Mouse (Mus musculus) frontal cortex, adult (tissue): ENCODE measurements at regions not wholly inside any gene's neighbourhood (a gene's known extent, or its start where the extent isn't known, plus 50 kb on each side); places are given as distances from the start of the nearest gene placed in this dataset.

Experiments
- ATAC-seq: cut with Nextera tagmentation; 2 replicates; pipeline ENCODE4 v1.9.2; 2017; ENCODE audit warnings: mild to moderate bottlenecking, moderate library complexity, mixed read lengths; ENCODE audit not compliant: low TSS enrichment

GRCm38 (mm10) chr17:88116321-88116720, 51.2 kb upstream of the Fbxo11 start:
- no peak for ATAC-seq

DNA sequence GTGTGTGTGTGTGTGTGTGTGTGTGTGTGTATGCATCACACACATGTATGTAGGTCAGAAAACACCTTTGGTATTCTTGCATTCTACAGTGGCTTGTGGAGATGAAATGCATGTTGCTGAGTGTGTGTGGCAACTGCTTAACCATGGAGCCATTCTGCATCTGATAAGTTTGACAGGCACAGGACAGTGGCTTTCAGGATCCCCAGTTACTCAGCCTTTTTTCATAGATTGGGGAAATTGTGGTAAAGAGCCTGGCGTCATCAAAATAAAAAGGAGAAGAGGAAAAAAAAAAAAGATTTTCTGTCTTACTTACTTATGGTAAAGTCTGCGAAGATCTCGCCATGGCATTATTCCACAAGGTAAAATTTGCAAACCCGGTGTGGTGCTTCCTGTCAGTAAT, 53.6 kb upstream of the Fbxo11 start:
- no peak for ATAC-seq

GRCm38 (mm10) chr17:88123711-88124110, 58.6 kb upstream of the Fbxo11 start:
- no peak for ATAC-seq

- no peak for ATAC-seq
Observed at GRCm38 (mm10) chr17:88127126-88127525, 62.0 kb upstream of the Fbxo11 start.

DNA sequence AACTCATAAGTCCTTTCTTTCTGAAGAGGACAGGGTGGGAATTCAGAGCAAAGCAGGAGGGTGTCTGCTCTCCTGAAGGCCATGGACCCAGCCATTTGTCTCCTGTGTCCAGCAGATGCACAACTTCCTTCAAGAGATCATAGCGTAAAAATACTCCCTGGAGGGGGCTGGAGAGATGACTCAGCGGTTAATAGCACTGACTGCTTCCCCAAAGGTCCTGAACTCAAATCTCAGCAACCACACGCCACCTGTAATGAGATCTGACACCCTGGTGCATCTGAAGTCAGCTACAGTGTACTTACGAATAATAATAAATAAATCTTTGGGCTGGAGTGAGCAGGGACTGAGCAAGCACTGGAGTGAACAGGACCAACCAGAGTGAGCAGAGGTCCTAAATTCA, 66.2 kb upstream of the Fbxo11 start:
- ATAC-seq = no peak

- no peak for ATAC-seq
Observed at GRCm38 (mm10) chr17:88131980-88132379, 66.9 kb upstream of the Fbxo11 start.

DNA sequence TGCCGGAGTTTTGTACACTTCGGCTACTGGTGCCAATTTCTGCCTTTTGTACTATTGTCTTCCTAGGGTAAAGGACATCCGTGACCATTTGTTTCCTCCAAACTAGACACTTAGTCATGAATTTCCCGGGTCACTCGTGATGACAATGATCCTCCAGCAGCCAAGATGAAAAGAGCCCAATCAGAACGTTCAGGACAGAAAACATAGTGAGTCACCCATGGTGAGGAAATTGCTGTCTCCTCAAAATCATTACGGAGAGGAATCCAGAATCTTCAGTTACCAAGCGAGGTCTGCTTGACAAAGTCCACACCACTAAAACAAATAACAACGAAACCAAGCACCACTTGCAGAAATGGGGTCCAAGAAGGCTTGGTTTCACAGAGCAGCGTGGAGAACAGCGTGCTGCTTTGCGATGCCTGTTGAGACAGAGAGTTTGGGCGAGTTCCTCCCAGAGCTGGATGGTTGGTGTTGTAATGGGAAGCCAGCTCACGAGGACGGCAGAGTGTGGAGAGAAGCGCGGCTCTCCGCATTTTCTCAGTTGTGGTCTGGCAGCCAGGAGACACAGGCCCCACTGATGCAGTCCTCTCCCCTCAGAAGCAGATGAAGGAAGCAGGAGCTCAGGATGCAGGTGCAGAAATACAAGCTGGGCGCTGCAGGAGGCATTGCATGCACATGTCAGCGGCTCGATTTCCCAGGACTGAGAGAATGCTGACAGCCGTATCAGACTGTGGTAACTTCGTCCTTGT, 67.7 kb upstream of the Fbxo11 start:
- peak; percentile 41; the same call in 1 of the 2 replicates for ATAC-seq

GRCm38 (mm10) chr17:88134546-88134945, 69.5 kb upstream of the Fbxo11 start:
- no peak for ATAC-seq

DNA sequence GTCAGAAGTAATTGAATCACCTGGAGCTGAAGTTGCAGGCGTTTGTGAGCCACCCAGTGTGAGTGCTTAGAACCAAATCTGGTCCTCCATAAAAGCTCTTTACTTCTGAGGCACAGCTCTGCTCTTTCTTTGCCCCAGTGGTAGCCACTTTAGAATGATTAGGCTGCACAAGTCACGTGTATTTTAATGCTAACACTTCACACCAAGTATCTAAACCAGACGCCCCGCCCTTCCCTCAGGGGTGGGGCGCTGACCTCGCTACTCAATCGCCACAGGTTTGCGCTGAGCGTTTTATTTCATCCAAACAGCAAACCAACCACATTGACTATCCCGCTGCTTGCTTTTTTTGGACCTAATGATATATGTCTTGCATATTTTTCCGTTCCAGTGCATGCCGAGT, 76.4 kb upstream of the Fbxo11 start:
- ATAC-seq = no peak

DNA sequence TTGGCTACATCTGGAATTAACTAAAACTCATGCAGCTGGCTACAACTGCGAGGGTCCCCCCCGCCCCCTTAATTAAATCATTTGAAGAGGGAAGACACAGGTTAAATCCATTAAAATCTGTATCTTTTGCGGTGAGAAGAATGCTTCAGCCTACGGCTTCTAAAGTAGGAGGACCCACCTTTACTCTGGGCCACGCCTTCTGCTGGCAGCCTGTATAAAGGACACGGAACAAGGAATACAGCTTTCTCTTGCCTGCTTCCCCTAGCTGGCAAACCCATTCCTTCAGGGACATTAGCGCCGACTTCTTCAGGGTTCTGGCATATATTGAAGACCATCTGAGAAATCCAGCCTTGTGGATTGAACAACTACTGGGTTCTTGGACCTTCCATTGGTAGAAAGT, 76.9 kb upstream of the Fbxo11 start:
- no peak for ATAC-seq

DNA sequence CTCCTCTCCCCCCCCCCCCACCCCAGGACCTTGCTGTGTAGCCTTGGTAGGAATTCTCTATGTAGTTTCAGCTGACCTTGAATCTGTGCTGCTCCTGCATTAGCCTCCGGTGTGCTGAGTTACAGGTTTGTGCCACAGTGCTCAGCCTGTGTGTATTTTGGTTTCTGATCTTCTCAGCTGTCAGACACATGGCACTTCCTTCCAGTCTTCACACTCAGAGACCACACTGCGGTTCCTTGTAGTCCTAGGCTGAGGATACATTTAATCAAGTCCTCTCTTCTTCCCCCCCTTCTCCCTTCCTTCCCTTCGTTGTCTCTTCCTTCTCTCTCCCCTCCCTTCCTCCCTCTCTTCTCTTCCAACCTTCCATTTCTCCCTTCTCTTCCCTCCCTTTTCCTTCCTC, 77.7 kb upstream of the Fbxo11 start:
- no peak for ATAC-seq

- ATAC-seq = no peak
Observed at GRCm38 (mm10) chr17:88143378-88143943, 78.4 kb upstream of the Fbxo11 start.

DNA sequence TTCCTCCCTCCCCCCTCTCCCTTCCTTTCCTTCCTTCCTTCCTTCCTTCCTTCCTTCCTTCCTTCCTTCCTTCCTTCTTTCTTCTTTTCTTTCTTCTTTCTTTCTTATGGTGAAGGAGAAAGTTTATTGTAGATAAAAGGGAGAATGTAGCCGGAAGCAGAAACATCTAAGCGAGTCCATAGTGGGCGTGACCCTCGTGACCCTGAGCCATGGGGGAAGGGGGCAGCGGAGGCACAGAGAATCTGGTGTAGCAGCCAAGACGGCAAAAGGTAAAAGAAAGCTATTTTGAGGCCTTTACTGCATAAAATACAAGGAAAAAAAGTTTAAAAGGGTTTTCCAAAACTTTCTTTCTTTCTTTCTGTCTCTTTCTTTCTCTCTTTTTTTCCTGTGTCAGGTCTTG, 93.5 kb upstream of the Fbxo11 start:
- no peak for ATAC-seq

DNA sequence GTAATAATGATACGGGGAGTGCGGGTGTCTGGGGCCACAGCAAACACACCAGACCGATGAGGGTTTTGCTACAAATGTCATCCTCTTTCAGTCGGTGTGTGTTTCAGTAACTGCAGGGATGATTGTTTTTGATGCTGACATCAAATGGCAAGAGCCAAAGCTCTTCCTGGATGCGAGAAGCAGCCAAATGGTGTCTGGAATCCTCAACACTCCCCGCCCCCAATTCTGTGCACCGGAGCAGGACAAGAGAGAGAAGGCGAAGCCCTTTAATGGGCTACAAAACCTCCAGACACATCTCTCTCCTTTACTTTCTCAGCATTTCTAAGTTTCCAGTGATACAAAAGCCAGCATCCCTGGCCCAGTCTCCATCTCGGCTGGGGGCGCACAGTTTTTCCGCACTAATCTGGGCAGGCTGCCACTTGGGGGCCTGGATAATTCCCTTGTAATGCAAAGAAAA, 94.1 kb upstream of the Fbxo11 start:
- no peak for ATAC-seq

GRCm38 (mm10) chr17:88159851-88160676, 95.0 kb upstream of the Fbxo11 start:
- ATAC-seq = no peak

DNA sequence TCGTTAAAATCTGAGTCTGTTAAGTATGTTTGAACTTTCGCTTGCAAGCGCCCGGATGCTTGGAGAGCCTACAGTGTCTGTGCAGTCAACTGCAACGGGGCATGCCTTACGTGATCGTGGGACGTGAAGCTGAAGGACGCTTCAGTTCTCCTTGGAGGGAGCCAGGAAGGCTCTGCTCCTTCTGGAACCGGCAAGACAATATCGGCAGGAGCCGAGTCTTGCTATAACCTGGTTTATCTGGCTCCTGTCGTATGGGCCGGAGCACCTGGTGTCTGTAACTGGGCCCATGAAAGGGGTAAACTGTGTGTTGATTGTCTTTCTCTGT, 95.5 kb upstream of the Fbxo11 start:
- ATAC-seq = no peak

DNA sequence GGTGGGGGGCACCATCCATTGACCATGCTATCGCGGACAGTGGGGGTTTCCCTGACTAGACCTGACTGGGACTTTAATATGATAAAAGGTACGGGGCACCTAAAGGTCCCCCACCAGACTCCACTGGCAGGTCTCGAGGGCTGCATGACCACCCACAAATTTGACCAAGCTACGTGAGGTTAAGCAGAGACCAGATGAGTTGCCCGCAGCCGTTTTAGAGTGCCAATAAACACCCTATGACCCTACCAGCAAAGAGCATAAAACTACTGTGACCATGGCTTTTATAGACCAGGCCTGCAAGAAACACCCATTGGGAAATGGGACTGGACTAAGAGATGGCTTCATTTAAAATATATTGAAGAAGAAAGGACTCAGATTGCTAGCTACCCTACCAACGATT, 96.7 kb upstream of the Fbxo11 start:
- ATAC-seq = no peak

DNA sequence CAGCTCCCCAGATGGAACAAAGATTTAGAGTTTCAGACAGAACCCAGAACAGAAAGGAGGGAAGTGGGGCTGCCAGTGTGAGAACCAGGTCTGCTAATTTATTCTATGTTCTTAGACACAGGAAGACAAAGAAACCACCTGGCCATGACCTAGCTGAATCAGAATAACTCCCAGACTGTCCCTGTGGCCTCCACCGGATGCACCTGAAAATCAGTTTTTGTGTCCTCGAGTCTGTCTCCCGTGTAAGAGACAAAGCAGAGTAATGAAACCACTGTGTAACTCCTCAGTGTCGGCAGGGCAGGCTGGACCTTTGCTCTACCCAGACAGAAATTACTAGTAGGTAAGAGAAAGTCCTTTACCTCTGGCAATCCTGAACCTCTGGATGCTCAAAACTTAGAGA, 99.7 kb upstream of the Fbxo11 start:
- ATAC-seq = no peak

GRCm38 (mm10) chr17:88165811-88166210, 100.7 kb upstream of the Fbxo11 start:
- no peak for ATAC-seq

DNA sequence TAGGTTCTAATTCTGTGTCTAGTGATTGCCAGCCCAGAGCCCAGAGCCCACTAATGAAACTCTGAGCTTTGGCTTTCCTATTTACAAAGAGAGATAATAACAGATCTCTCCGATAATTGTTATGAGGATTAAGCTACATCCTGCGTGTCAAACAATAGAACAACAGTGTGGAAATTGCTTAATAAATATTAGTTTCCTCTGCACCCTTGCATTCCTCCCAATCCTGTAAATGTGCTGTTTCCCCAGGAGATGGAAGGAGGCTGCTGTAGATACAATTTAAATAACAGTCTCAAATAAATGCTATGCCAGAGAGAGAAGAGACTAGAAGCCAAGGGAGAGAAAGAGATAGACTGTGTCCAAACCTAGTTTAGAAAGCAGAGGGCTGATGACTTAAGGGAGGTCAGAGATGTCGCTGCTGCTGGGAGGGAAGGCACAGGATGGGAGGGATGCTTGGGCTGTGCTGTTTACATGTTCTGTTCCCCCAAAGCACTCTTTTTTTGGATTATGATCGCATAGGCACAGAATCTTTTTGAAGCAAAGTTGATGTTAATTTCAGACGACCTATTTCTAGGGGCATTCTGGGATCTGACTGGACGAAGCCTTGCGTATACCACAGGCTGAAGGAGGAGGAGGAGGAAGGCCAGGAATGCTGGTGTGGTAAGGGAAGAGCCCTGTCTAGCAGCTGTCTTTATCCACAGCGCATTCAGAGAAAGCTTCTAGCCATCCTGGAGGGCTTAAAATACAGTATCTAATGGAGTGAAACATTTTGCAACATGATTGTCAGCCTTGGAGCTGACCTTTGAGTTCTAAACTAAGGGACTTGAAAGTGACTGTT, 103.4 kb upstream of the Fbxo11 start:
- no peak for ATAC-seq

GRCm38 (mm10) chr17:88171606-88172005, 106.5 kb upstream of the Fbxo11 start:
- ATAC-seq = no peak
